Mouse (Mus musculus) midbrain, embryonic 11.5 days (tissue): ENCODE data around the gene Ppp1r3a. TPM values are rescaled to one million over a fixed set of nuclear protein-coding genes. Genes with fewer than 3 reads are reported as not detected.

ENCODE experiments used
- ATAC-seq: fragments of 200-750 bp; cut with Nextera tagmentation; 2 replicates; pipeline ENCODE4 v1.8.0; 2017; ENCODE audit warnings: moderate TSS enrichment, moderate library complexity; ENCODE audit not compliant: low FRiP score
- DNase-seq: peaks from one replicate; pipeline ENCODE4 v3.0.0; 2015; ENCODE audit warnings: low spot score; ENCODE audit errors: missing footprints
- H3K27ac ChIP-seq: fragments of 300-500 bp; sonication (generic); 2 replicates; pipeline ENCODE4 v1.5.1; 2014; ENCODE audit warnings: low read depth, low read length
- H3K27me3 ChIP-seq: fragments of 300-500 bp; sonication (generic); 2 replicates; pipeline ENCODE4 v1.6.1; 2014; ENCODE audit warnings: mild to moderate bottlenecking, low read length, moderate library complexity, mixed read lengths; ENCODE audit not compliant: control insufficient read depth, insufficient read depth
- H3K36me3 ChIP-seq: fragments of 300-500 bp; sonication (generic); 2 replicates; pipeline ENCODE4 v1.6.1; 2014; ENCODE audit warnings: mild to moderate bottlenecking, low read length, moderate library complexity, mixed read lengths; ENCODE audit not compliant: control insufficient read depth, insufficient read depth
- H3K4me1 ChIP-seq: fragments of 300-500 bp; sonication (generic); 2 replicates; pipeline ENCODE4 v1.6.1; 2014; ENCODE audit warnings: low read length; ENCODE audit not compliant: control insufficient read depth, insufficient read depth
- H3K4me2 ChIP-seq: fragments of 300-500 bp; sonication (generic); 2 replicates; pipeline ENCODE4 v1.6.1; 2014; ENCODE audit warnings: mild to moderate bottlenecking, moderate library complexity
- H3K4me3 ChIP-seq: fragments of 300-500 bp; sonication (generic); 2 replicates; pipeline ENCODE4 v1.5.1; 2014; ENCODE audit warnings: low read depth, low read length
- H3K9ac ChIP-seq: fragments of 300-500 bp; sonication (generic); 2 replicates; pipeline ENCODE4 v1.6.1; 2014; ENCODE audit warnings: low read length
- H3K9me3 ChIP-seq: fragments of 300-500 bp; sonication (generic); 2 replicates; pipeline ENCODE4 v1.6.1; 2016; ENCODE audit warnings: low read length; ENCODE audit not compliant: control insufficient read depth
- WGBS: fragments of 180-500 bp; shearing (Covaris S2); extraction: QIAGEN DNeasy Blood & Tissue Kit; methylation state at CpG from one replicate; pipeline ENCODE4 v1.1.7; 2014; 5-methylcytosine and 5-hydroxymethylcytosine counted together
- polyA plus RNA-seq: library from polyadenylated mRNA; unstranded; fragments of >200 nt; fragmentation: Nextera tagmentation; extraction: Ambion mirVana; gene quantifications from 2 replicates; pipeline ENCODE4 v1.2.1, GENCODE M21; 2014

The Ppp1r3a gene
- polyA plus RNA-seq, result not detected in 2 replicates

- no peak within 1 kb of the TSS for H3K9ac ChIP-seq
- no peak within 1 kb of the TSS for H3K4me2 ChIP-seq
- no peaks in the 10 kb centered on the region for H3K4me1 ChIP-seq
- 87% methylated on average over 7 of the region's 7 CpGs for WGBS
- ATAC-seq, result no peak
- no peaks in the 10 kb centered on the region for H3K9me3 ChIP-seq
- H3K27ac ChIP-seq, result no peak within 1 kb of the TSS
- no peak for DNase-seq
- H3K4me3 ChIP-seq, result no peak within 1 kb of the TSS
- H3K36me3 ChIP-seq, result no peaks in the 10 kb centered on the region
- H3K27me3 ChIP-seq, result no peaks in the 10 kb centered on the region
Measured at GRCm38 (mm10) chr6:14754901-14755591, at the start of gene Ppp1r3a. TSS of gene Ppp1r3a (minus strand) at chr6:14755274.

- 93% methylated on average over 1 of the region's 1 CpGs for WGBS
- no peak overlapping the region for H3K4me2 ChIP-seq
- H3K27ac ChIP-seq, result no peak overlapping the region
- DNase-seq (no peak), ATAC-seq (no peak)
- no peaks in the 10 kb centered on the region for H3K9me3 ChIP-seq
- H3K9ac ChIP-seq, result no peak overlapping the region
- no peaks in the 10 kb centered on the region for H3K27me3 ChIP-seq
- no peaks in the 10 kb centered on the region for H3K36me3 ChIP-seq
- no peak overlapping the region for H3K4me3 ChIP-seq
- H3K4me1 ChIP-seq, result no peaks in the 10 kb centered on the region
Measured at GRCm38 (mm10) chr6:14787157-14787938, 32.3 kb upstream of the Ppp1r3a start.

DNA sequence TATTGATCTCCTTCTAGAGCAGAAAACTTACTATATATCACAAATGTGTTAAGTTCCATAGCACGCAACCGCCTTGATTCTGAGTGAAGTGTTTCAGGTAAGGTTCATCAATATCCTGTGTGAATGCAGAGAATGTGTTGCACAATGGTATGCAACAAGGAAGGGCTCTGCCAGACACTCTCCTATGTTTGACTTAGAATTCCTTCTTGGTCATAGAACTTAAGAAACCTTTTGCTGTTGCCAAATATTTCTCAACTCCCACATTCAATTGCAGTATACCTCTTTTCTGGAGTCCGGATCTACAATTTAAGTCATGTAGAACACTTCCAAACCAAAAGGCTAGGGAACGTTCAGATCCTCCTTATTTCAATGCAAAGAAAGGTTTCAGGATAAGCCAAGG lies 22.8 kb upstream of the Ppp1r3a start:
- Histone ChIP-seq H3K9ac (no peak overlapping the region), H3K9me3 (no peaks in the 10 kb centered on the region), H3K4me3 (no peak overlapping the region), H3K27me3 (no peaks in the 10 kb centered on the region), H3K27ac (no peak overlapping the region), H3K4me2 (no peak overlapping the region), H3K36me3 (no peaks in the 10 kb centered on the region), H3K4me1 (no peaks in the 10 kb centered on the region)
- no peak for ATAC-seq
- DNase-seq, result no peak
- WGBS, result 88% methylated on average over 4 of the region's 4 CpGs

DNA sequence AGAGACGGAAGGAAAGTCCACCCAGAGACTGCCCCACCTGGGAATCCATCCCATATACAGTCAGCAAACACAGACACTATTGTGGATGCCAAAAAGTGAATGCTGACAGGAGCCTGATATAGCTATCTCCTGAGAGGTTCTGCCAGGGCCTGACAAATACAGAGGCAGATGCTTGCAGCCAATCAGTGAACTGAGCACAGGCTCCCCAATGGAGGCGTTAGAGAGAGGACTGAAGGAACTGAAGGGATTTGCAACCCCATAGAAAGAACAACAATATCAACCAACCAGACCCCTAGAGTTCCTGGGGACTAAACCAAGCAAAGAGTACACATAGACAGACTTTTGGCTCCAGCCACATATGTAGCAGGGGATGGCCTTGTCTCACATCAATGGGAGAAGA lies 16.6 kb upstream of the Ppp1r3a start:
- DNase-seq (no peak), ATAC-seq (no peak)
- no peaks in the 10 kb centered on the region for H3K9me3 ChIP-seq
- 77% methylated on average over 2 of the region's 2 CpGs for WGBS
- no peak overlapping the region for H3K4me2 ChIP-seq
- H3K27me3 ChIP-seq, result no peaks in the 10 kb centered on the region
- H3K9ac ChIP-seq, result no peak overlapping the region
- no peaks in the 10 kb centered on the region for H3K36me3 ChIP-seq
- no peak overlapping the region for H3K4me3 ChIP-seq
- no peak overlapping the region for H3K27ac ChIP-seq
- H3K4me1 ChIP-seq, result no peaks in the 10 kb centered on the region

GRCm38 (mm10) chr6:14757486-14757885 lies 2.4 kb upstream of the Ppp1r3a start:
- Histone ChIP-seq H3K4me3 (no peak overlapping the region), H3K4me1 (no peaks in the 10 kb centered on the region), H3K27me3 (no peaks in the 10 kb centered on the region), H3K36me3 (no peaks in the 10 kb centered on the region), H3K9ac (no peak overlapping the region), H3K4me2 (no peak overlapping the region), H3K27ac (no peak overlapping the region), H3K9me3 (no peaks in the 10 kb centered on the region)
- no peak for DNase-seq
- ATAC-seq, result no peak
- WGBS, result 81% methylated on average over 3 of the region's 3 CpGs

- H3K4me3 ChIP-seq, result no peak overlapping the region
- WGBS, result 83% methylated on average over 4 of the region's 4 CpGs
- H3K27ac ChIP-seq, result no peak overlapping the region
- H3K9ac ChIP-seq, result no peak overlapping the region
- ATAC-seq (no peak), DNase-seq (no peak)
- H3K36me3 ChIP-seq, result no peaks in the 10 kb centered on the region
- no peak overlapping the region for H3K4me2 ChIP-seq
- H3K4me1 ChIP-seq, result no peaks in the 10 kb centered on the region
- H3K27me3 ChIP-seq, result no peaks in the 10 kb centered on the region
- no peaks in the 10 kb centered on the region for H3K9me3 ChIP-seq
Measured at GRCm38 (mm10) chr6:14753512-14753911, 1.6 kb downstream of the Ppp1r3a start.

DNA sequence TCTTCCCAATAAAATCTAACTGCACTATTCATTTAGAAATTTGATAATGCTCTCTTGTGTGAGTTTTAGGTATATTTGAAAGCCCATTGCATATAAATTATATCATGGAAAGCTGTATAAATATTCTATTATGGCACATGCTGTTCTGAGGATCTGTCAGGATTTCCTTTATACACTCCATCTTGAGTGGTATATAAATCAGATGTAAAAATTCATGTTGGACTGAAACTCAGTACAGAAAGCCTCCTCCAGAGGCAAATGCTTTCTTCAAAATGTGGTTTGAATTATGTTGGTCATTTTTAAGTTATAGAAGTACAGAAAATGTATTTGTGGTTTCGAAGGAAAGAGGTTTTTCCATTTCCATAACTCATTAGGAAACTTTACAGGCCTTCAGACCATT lies 2.9 kb downstream of the Ppp1r3a start:
- 58% methylated on average over 1 of the region's 1 CpGs for WGBS
- no peak for ATAC-seq

DNA sequence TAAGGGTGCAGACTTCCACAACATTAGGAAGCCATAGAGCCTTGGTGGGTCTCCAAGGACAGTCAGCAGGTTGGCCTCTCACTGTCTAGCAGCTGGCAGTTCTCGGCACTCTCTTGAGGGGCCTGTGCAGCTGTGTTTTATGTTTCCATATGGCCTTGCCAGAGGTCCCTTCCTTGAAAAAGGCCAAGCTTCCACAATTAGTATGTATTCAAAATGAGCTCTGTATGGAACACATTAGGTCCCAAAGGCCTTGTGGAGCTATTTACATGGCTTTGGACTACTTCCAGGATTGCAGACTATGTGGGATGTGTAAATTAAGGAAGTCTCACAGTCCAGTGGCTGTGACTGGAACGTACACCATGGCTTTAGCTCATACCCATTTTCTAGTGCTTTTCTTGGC lies 8.1 kb downstream of the Ppp1r3a start:
- Histone ChIP-seq H3K36me3 (no peaks in the 10 kb centered on the region), H3K4me2 (no peak overlapping the region), H3K4me1 (no peaks in the 10 kb centered on the region), H3K9ac (no peak overlapping the region), H3K9me3 (no peaks in the 10 kb centered on the region), H3K4me3 (no peak overlapping the region), H3K27me3 (no peaks in the 10 kb centered on the region), H3K27ac (no peak overlapping the region)
- ATAC-seq (no peak), DNase-seq (no peak)
- 90% methylated on average over 2 of the region's 2 CpGs for WGBS

More for the DNA sequence above, 2.9 kb downstream of the Ppp1r3a start:
- H3K4me1 ChIP-seq, result no peaks in the 10 kb centered on the region
- H3K27ac ChIP-seq, result no peak overlapping the region
- no peaks in the 10 kb centered on the region for H3K9me3 ChIP-seq
- H3K4me3 ChIP-seq, result no peak overlapping the region
- no peaks in the 10 kb centered on the region for H3K36me3 ChIP-seq
- DNase-seq, result no peak
- no peaks in the 10 kb centered on the region for H3K27me3 ChIP-seq
- no peak overlapping the region for H3K9ac ChIP-seq
- H3K4me2 ChIP-seq, result no peak overlapping the region

- H3K27ac ChIP-seq, result no peak overlapping the region
- no peak overlapping the region for H3K9ac ChIP-seq
- DNase-seq (no peak), ATAC-seq (no peak)
- H3K4me2 ChIP-seq, result no peak overlapping the region
- H3K36me3 ChIP-seq, result no peaks in the 10 kb centered on the region
- H3K4me1 ChIP-seq, result no peaks in the 10 kb centered on the region
- no peak overlapping the region for H3K4me3 ChIP-seq
- no peaks in the 10 kb centered on the region for H3K27me3 ChIP-seq
- WGBS, result 91% methylated on average over 2 of the region's 2 CpGs
- H3K9me3 ChIP-seq, result no peaks in the 10 kb centered on the region
Measured at GRCm38 (mm10) chr6:14736017-14736416, 19.1 kb downstream of the Ppp1r3a start.
